Mouse (Mus musculus) limb, embryonic 11.5 days (tissue): ENCODE measurements at regions not wholly inside any gene's neighbourhood (a gene's known extent, or its start where the extent isn't known, plus 50 kb on each side); places are given as distances from the start of the nearest gene placed in this dataset.
A peak's percentile ranks its signal among the peaks of the same experiment; 100 is the strongest.

Source experiments
- ATAC-seq: fragments of 200-750 bp; cut with Nextera tagmentation; 2 replicates; pipeline ENCODE4 v1.8.0; 2017; ENCODE audit warnings: low read depth; ENCODE audit not compliant: insufficient number of reproducible peaks, low FRiP score, low TSS enrichment
- DNase-seq: peaks from one replicate; pipeline ENCODE4 v3.0.0-alpha.2; 2015; ENCODE audit warnings: low spot score
- H3K27ac ChIP-seq: fragments of 300-500 bp; sonication (generic); replicated peaks from 2 replicates; pipeline ENCODE4 v1.5.1; 2014; ENCODE audit warnings: low read depth, mild to moderate bottlenecking, low read length
- H3K27me3 ChIP-seq: fragments of 300-500 bp; sonication (generic); 2 replicates; pipeline ENCODE4 v1.6.1; 2014; ENCODE audit warnings: mild to moderate bottlenecking, low read length, mixed read lengths; ENCODE audit not compliant: control insufficient read depth, insufficient read depth
- H3K36me3 ChIP-seq: fragments of 300-500 bp; sonication (generic); 2 replicates; pipeline ENCODE4 v1.6.1; 2014; ENCODE audit warnings: mild to moderate bottlenecking, low read length, moderate library complexity, mixed read lengths; ENCODE audit not compliant: control insufficient read depth, insufficient read depth
- H3K4me1 ChIP-seq: fragments of 300-500 bp; sonication (generic); 2 replicates; pipeline ENCODE4 v1.6.1; 2014; ENCODE audit warnings: low read length, mixed read lengths; ENCODE audit not compliant: control insufficient read depth, insufficient read depth
- H3K4me2 ChIP-seq: fragments of 300-500 bp; sonication (generic); 2 replicates; pipeline ENCODE4 v1.6.1; 2014; ENCODE audit warnings: low read depth, mild to moderate bottlenecking, moderate library complexity; ENCODE audit not compliant: severe bottlenecking
- H3K4me3 ChIP-seq: fragments of 300-500 bp; sonication (generic); 2 replicates; pipeline ENCODE4 v1.5.1; 2014; ENCODE audit warnings: low read depth, low read length
- H3K9ac ChIP-seq: fragments of 300-500 bp; sonication (generic); 2 replicates; pipeline ENCODE4 v1.6.1; 2014; ENCODE audit warnings: mild to moderate bottlenecking, low read length
- H3K9me3 ChIP-seq: fragments of 300-500 bp; sonication (generic); 2 replicates; pipeline ENCODE4 v1.6.1; 2016; ENCODE audit warnings: low read length; ENCODE audit not compliant: control insufficient read depth
- WGBS: fragments of 180-500 bp; shearing (Covaris S2); extraction: QIAGEN DNeasy Blood & Tissue Kit; methylation state at CpG from one replicate; pipeline ENCODE4 v1.1.7; 2014; 5-methylcytosine and 5-hydroxymethylcytosine counted together

DNA sequence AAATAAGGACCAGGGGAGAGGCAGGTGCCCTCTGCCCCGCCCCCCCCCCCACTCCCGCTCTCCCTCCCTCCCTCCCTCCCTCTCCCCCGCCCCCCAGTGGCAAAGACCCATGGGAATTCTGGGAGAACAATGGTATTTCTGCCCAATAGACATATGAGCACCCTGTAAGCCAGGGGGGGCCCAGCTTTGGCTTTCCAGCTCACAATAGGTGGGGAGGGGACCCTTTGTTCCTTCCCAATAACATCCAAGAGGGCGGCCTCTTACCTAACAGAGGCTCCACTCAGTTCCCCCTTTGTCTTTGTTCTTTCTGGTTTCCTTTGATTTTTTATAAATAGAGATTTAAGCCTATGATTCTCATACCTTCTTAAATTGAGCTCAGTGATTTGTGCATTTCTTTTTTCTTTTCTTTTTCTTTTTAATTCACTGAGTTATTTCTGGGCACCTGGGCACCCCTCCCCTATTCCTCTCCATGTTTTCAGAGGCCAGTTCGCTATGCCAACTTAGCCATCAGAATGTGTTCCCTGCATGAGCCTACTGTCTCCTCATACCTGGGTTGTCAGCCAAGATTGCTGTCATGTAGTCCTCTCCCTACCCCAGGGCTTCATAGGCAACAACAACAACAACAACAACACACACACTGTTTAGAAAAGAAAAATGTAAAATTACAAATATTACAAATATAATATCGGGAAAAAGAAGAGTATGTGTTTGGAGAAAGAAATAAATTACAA lies 72.3 kb upstream of the Plekha5 start:
- 73% methylated on average over 5 of the region's 6 CpGs for WGBS
- no peak for DNase-seq
- Histone ChIP-seq H3K9me3 (no peaks in the 10 kb centered on the region), H3K36me3 (no peaks in the 10 kb centered on the region), H3K4me3 (no peak overlapping the region), H3K27ac (no peak overlapping the region), H3K4me1 (no peaks in the 10 kb centered on the region), H3K9ac (no peak overlapping the region), H3K4me2 (no peak overlapping the region), H3K27me3 (no peaks in the 10 kb centered on the region)
- no peak for ATAC-seq

GRCm38 (mm10) chr6:140348578-140348977 lies 75.3 kb upstream of the Plekha5 start:
- Histone ChIP-seq H3K27me3 (no peaks in the 10 kb centered on the region), H3K9ac (no peak overlapping the region), H3K27ac (no peak overlapping the region), H3K4me2 (no peak overlapping the region), H3K4me3 (no peak overlapping the region), H3K9me3 (no peaks in the 10 kb centered on the region), H3K4me1 (no peaks in the 10 kb centered on the region), H3K36me3 (no peaks in the 10 kb centered on the region)
- ATAC-seq (peak; percentile 33; the same call in 1 of the 2 replicates), DNase-seq (no peak)
- 90% methylated on average over 16 of the region's 16 CpGs for WGBS

GRCm38 (mm10) chr6:140346929-140347328 lies 76.9 kb upstream of the Plekha5 start:
- Histone ChIP-seq H3K27me3 (no peaks in the 10 kb centered on the region), H3K9ac (no peak overlapping the region), H3K9me3 (no peaks in the 10 kb centered on the region), H3K27ac (no peak overlapping the region), H3K4me2 (no peak overlapping the region), H3K4me3 (no peak overlapping the region), H3K36me3 (no peaks in the 10 kb centered on the region), H3K4me1 (no peaks in the 10 kb centered on the region)
- ATAC-seq (no peak), DNase-seq (no peak)
- WGBS, result 84% methylated on average over 6 of the region's 6 CpGs

- Histone ChIP-seq H3K27me3 (no peaks in the 10 kb centered on the region), H3K4me1 (no peaks in the 10 kb centered on the region), H3K9ac (no peak overlapping the region), H3K4me3 (no peak overlapping the region), H3K36me3 (no peaks in the 10 kb centered on the region), H3K9me3 (no peaks in the 10 kb centered on the region), H3K27ac (no peak overlapping the region), H3K4me2 (no peak overlapping the region)
- 90% methylated on average over 11 of the region's 11 CpGs for WGBS
- ATAC-seq (no peak), DNase-seq (no peak)
These were observed 80.2 kb upstream of the Plekha5 start for GRCm38 (mm10) chr6:140343638-140344037.

- H3K27ac ChIP-seq, result no peak overlapping the region
- no peaks in the 10 kb centered on the region for H3K9me3 ChIP-seq
- no peak overlapping the region for H3K4me3 ChIP-seq
- no peaks in the 10 kb centered on the region for H3K27me3 ChIP-seq
- no peaks in the 10 kb centered on the region for H3K36me3 ChIP-seq
- H3K9ac ChIP-seq, result no peak overlapping the region
- no peak for ATAC-seq
- no peak for DNase-seq
- H3K4me2 ChIP-seq, result no peak overlapping the region
- H3K4me1 ChIP-seq, result no peaks in the 10 kb centered on the region
- 83% methylated on average over 1 of the region's 1 CpGs for WGBS
These were observed 81.0 kb upstream of the Plekha5 start for GRCm38 (mm10) chr6:140342881-140343280.

GRCm38 (mm10) chr6:140339731-140340130 lies 84.1 kb upstream of the Plekha5 start:
- H3K27ac ChIP-seq, result no peak overlapping the region
- H3K4me1 ChIP-seq, result peaks cover 2% of the 10 kb centered on the region; the same call in 1 of the 2 replicates
- DNase-seq (no peak), ATAC-seq (no peak)
- 73% methylated on average over 13 of the region's 13 CpGs for WGBS
- no peaks in the 10 kb centered on the region for H3K36me3 ChIP-seq
- no peaks in the 10 kb centered on the region for H3K9me3 ChIP-seq
- no peak overlapping the region for H3K4me2 ChIP-seq
- H3K9ac ChIP-seq, result no peak overlapping the region
- H3K27me3 ChIP-seq, result no peaks in the 10 kb centered on the region
- H3K4me3 ChIP-seq, result no peak overlapping the region

DNA sequence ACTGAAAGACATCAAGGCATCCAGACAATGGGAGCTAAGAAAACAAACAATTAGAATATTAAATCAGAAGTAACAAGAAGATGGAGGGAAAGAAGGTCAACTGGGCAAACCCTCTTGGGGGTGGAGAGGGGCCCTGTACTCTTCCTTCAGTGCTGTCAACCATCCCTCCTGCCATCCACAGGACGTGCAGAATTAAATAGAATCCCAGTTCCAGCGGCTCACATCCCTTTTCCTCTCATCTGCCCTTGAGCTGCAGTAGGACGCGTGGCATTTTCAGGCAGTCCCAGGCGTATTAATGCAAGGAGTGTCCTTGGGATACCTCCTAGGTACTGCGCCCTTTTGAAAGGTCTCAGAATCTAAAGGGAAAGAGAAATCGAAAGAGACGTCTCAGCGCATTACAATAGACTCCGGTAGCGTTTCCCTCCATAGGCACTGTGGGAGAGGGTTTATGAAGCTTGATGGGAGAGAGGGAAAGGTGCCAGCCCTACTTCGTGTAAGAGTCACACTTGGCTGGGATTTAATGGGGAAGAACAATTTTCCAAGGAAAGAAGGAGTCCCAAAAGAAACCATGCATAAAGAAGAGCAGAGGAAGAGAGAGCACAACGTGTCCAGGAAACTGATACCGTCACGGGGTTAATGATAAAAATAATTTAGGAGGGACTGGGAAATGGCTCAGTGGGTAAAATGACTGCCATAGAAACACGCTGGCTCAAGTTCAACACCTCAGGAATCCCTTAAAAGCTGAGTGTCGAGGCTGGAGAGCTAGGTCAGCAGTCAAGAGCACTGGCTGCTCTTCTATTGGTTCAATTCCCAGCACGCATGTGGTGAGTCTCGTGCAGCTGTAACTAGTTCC lies 85.7 kb upstream of the Plekha5 start:
- DNase-seq (no peak), ATAC-seq (no peak)
- peaks cover 2% of the 10 kb centered on the region; the same call in 1 of the 2 replicates for H3K4me1 ChIP-seq
- no peak overlapping the region for H3K4me2 ChIP-seq
- no peak overlapping the region for H3K4me3 ChIP-seq
- H3K36me3 ChIP-seq, result no peaks in the 10 kb centered on the region
- no peaks in the 10 kb centered on the region for H3K27me3 ChIP-seq
- WGBS, result 49% methylated on average over 19 of the region's 19 CpGs
- H3K9ac ChIP-seq, result no peak overlapping the region
- no peaks in the 10 kb centered on the region for H3K9me3 ChIP-seq
- no peak overlapping the region; the same call in 1 of the 2 replicates for H3K27ac ChIP-seq

- H3K27me3 ChIP-seq, result no peaks in the 10 kb centered on the region
- DNase-seq (peak; percentile 36), ATAC-seq (0 out of 2 replicates have a peak, but pooled peaks have one; percentile 51)
- no peak overlapping the region for H3K9ac ChIP-seq
- H3K4me2 ChIP-seq, result no peak overlapping the region
- H3K9me3 ChIP-seq, result no peaks in the 10 kb centered on the region
- no peaks in the 10 kb centered on the region for H3K36me3 ChIP-seq
- 12% methylated on average over 3 of the region's 3 CpGs for WGBS
- H3K27ac ChIP-seq, result peak overlapping the region; percentile 39; the same call in 1 of the 2 replicates
- no peak overlapping the region for H3K4me3 ChIP-seq
- peaks cover 2% of the 10 kb centered on the region; the same call in 1 of the 2 replicates for H3K4me1 ChIP-seq
These were observed 86.8 kb upstream of the Plekha5 start for GRCm38 (mm10) chr6:140337083-140337491.
